Mouse (Mus musculus): ENCODE results near the gene Inpp5e. TPM values are rescaled to one million over a fixed set of nuclear protein-coding genes. Genes with fewer than 3 reads are reported as not detected.
A peak's percentile ranks its signal among the peaks of the same experiment; 100 is the strongest.

Gene Inpp5e
- total RNA-seq, 2 experiments from 2014 or later = 22.0 to 22.6 TPM

DNA sequence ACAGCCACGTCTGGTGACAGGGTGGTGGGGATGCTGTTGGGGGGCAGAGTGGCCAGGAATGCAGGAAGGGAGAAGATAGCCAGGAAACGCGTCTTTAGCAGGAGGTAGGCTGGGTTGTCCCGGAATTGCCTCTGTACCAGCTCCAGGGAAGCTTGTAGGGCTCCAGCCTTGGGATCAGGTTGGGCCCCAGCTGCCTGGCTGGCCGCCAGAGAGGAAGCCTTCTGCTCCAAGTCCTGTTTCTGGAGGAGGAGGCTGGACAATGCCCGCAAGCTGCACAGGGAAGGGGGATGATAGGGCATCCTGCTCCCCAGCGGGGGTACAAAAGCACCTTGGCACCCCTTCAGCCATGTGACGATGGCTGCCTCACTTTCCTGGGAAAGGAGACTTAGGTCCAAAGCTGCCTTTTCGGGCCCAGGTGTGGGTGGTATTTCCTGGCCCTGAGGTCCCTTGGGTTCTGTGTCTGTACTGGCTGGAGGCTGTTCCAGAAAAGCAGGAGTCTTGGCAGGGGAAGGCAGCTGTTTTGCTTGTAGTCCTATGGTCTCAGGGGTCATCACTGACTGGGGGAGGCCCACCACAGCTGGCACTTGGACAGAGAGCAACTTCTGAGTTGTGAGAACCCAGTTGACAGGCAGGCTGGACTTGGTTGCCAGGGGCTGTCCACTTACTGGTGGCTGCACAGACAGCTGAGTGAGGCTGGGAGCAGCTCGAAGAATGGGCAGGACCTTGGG lies 44.1 kb downstream of the Inpp5e start:
- no peak for DNase-seq (ENCODE audit: low spot score in 2 of 2)

DNA sequence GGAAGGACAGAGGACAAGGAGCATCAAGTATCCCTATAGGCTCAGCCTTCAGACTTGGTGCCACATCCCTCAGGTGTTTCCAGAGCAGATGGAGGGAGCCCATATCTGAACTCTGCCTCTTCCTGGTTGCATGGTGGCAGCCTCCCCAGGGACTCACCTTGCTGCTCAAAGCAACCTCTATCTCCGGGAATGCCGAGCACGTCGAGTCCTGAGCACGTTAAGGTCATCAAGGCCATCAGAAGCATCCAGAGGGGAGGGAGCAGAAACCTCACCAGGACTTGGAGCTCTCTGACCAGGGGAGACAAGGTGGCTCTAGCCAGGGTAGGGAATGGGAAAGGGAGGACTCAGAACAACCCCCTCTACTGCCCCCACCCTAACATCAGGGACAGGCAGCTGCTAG lies 45.5 kb downstream of the Inpp5e start:
- no peak for DNase-seq (ENCODE audit: low spot score in 2 of 2)

DNA sequence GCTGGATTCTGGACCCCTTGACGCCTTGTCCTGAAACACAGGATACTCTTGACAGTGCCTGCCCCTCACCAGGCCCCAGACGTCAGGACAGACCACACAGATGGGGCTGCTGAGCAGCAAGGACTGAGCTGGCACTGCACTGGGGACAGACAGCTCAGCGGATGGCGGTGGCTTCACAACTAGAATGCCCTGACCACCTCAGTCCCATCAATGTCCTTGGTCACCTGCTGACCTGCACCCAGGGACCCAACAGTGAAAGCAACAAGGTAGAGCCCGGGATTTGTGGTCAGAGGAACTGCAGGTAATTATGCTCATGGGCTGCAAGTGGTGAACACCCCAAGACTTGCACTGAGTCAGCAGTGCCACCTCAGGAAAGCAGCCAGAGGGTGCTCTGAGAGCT lies 46.0 kb downstream of the Inpp5e start:
- DNase-seq (ENCODE audit: low spot score in 2 of 2) = no peak

DNA sequence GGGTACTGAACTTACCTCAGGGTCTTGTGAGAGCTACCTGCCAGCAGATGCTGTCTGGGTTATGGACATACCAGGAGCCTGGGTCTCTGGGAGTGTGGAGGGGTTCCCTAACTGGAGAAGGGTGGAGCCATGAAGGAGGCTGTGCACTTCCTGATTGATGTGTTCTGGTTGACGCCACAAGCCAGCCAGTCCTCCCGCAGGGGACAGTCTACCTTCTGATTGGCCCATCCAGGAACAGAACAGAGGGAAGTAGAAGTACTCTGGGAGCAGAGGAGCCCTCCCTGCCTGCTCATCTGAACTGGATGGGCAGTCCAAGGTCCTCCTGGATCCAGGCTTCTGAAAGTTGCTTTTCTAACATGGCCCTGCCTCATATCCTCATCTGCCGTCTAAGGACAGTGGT lies 48.2 kb downstream of the Inpp5e start, which contains the start of gene Card9:
TSS of gene Card9 (minus strand) at position 147 of the 400 bp plus-strand sequence.
- DNase-seq (ENCODE audit: low spot score in 2 of 2) = no peak

DNA sequence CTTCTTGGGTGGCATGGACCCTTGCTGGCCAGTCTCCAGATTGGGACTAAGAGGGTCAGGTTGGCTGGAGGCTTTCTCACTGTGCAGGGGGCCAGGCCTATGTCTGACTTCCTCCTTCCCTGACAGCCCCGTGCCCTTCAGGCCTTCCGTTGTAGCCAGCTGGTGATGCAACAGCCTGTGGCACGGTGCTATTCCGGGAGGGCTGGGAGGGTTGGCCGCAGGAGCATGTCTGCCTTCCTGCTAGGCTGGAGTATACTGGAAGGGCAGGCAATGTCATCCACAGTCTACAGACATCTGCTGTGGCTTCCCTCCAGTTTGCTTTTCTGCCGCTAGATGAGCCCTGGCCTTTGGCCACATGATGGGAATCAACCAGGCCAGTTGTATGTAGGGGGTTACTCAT lies 49.0 kb downstream of the Inpp5e start:
- DNase-seq (ENCODE audit: low spot score in 2 of 2) = no peak

DNA sequence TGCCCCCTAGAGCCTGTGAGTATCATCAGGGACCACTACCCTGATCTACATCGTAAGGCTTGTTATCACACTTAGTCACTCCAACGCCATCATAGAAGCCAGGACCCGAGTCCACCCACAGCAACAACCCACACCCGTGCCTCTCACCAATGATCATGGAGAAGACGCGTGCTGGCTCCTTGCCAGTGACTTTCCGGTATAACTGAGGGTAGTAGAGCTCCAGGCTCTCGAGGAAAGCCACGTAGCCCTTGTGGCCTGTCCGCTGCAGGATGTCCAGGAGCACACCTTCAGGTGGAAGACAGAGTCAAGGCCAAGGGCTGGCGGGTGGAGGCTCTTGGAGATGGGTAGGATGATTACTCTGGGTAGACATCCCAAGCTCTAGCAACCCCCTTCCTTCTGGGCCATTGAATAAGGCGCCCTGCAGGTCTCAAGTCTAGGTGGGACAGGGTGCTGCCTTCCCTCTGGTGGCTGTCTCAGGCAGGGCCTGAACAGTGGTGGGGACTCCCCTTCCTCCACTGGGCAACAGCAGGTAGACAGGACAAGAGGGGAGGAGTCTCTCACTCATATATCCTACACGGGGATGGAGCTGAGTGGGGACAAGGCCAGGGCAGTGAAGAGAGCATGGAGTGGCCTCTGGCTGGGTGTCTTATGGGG lies 50.2 kb downstream of the Inpp5e start:
- no peak for DNase-seq (ENCODE audit: low spot score in 2 of 2)

DNA sequence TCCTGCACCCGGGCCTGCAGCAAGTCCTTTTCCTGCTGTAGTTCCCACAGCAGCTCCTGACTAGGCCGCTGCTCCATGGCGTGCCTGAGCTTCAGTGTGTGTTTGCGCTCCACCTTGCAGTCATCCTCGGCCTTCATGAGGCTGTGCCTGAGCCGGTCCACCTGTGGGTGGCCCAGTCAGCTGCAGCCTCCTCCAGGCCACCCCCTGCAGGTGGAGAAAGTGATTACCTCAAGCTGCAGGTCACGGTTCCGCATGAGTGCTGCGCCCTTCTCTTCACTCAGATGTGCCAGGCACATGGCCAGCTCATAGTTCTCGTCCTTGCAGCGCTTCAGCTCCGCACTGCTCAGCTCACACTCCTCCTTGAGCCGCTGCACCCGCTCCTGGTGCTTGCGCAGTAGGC lies 51.5 kb downstream of the Inpp5e start:
- no peak for DNase-seq (ENCODE audit: low spot score in 2 of 2)

DNA sequence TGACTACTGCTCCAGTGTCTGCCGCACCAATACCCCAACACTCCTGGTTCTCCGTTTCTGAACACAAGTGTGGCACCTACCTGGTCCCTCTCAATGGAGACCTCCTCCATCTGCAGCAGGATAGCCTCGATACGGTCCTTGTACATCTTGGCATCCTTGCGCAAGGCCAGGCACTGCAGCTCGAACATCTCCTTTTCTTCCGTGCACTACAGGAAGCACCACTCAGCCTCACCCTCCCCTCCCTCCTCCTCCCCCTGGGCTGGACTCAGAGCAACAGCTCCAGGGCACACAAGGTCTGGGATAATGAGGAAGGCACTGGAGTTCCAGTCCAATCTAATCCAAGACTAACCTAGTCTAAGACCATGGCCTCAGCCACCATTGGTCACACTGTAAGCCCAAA lies 52.3 kb downstream of the Inpp5e start:
- DNase-seq (ENCODE audit: low spot score in 2 of 2) = no peak

DNA sequence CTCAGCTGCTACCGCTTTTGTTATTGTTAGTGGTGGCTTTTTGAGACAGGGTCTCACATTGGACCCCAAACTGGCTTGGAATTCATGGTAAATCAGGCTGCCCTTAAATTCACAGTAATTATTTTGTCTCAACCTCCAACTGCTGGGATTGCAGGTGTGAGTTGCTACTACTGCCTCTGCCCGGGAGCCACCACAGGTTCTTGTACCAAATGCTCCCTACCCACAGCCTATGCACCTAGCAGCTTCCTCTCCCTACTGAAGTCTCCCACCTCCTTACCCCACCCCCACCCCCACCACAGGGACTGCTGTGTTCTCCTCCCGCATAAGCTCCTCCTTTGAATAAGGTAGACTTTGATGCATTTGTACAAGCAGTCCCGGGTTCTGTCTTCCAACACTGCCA lies 52.8 kb downstream of the Inpp5e start:
- no peak for DNase-seq (ENCODE audit: low spot score in 2 of 2)

DNA sequence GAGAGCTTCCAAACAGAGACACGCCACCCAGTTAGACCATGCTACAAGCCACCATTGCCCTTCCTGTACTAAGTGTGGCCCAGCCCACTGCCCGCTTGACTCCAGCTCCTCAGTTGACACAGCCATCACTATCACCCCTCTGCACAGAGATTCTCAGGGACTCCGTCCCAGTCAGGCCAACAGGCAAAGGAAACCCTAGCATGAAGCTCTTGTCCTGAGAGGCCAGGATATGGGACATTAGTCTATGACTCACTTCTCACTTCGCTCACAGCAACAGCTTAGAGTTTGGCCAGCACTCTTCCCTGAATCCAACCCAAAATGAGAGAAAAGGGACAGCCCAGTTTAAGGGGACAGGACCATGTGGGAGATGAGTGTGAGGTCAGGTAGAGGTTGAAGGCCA lies 54.6 kb downstream of the Inpp5e start:
- no peak for DNase-seq (ENCODE audit: low spot score in 2 of 2)

DNA sequence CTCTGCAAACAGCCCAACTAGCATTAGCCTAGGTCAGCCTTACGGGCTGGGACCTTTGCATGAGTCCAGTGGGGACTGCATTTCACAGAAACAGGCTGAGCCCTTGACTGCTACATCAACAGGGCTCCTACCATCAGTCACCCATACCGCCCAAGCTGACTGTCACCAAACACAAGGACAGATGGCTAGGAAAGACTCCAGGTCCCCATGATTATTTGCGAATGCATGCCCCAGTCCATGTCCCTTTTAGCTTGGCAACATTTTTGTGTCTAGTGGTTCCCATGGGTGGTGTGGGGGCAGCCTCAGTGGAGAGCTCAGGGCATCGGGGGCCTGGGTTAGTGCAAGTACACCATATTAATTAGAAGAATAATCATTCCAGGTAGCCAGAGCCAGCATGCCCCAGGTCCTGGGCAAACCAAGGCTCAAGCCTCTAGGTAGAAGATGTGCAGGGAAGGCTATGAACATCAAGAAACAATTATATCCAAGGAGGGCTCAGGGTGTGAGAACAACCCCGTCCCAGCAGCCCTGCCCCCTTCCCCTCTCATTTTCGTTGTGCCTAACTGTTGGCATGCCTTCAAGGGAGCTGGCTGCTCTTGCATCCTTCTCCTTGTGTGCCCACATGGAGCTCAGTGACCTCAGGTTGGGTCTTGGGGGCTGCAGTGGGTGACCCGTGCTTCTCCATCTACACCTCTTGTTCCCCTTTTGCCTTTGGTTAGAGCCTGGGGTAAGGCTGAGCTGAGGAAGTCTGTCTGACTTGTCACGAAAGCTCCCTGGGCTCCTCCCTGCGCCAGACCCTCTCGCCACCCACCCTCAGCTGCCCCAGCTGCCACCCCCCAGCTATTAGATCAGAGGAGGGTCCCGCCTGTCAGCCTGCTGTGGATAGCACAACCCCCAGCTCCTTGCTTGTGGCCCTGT lies 55.7 kb downstream of the Inpp5e start:
- peak in 1 of 2 experiments; percentile 54 for DNase-seq (ENCODE audit: low spot score in 2 of 2)

DNA sequence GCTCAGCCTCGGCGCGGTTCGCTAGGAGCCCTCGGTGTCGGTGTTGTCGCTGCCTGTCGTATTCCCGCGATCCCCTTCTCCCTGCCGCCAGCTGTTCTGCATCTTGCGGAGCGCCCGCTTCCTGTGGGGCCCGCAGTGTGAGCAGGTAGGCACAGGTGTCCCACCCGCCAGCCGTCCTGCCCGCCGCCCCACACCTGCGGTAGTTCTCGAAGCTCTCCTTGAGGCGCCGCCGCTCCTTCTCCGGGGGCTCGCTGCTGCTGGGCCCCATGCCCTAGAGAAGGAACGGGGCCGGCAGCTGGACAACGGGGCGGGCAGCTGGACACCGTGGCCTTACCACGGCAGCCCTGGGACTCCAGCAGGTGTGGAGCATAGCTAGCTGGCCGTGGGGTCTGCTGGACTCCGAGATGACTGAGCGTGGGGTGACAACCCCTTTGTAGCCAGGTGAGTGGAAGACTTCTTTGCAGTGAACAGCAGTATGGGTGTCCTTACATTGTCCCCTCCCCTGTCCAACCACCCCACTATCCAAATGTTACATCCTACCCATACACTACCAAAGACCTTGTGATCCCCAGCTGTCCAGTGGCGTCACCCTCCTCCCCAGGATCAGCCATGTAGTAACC lies 56.6 kb downstream of the Inpp5e start:
- no peak for DNase-seq (ENCODE audit: low spot score in 2 of 2)

DNA sequence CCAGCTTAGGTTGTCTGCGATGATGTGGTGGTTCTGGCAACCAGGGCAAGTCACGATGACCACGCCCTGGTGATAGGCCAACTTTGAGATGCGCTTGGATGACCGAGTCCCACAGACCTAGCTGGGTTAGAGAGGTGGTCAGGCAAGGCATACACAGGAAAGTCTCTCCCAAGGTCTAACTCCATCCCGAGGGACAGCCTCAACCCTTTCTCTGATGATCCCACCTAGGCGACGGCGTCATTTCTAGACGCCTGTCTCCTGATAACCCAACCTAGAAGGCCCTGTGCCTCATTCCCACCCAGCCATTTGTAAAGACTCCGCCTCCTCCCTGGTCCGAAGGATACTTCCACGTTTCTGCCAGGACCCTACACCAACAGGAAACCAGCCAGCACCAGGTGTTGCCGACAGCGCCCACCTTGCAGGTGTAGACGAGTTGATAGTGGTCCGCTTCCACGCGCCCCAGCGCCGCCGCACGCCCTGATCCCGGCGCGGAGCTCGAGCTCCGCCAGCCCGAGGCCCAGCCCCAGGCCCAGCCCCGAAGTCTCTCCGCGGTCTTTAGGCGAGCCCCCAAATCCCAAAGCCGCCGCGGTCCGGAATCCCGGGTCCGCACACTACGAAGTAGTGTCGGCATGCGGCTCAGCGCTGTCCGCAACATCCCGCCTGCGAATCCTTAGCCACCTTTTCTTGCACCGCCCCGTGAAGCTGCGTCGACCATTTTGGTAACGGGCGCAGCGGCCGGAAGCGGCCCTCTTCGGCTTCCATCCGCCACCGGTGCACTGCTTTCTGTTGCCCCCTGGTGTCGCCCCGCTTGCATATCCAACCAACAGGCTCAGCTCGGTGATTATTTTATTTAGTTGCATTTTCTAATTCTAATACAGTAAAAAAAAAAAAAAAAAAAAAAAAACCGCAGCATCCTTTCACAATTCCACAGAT lies 57.4 kb downstream of the Inpp5e start, which contains the start of gene Dnlz:
TSS of gene Dnlz (minus strand) at position 753 of the 933 bp plus-strand sequence.
- DNase-seq (ENCODE audit: low spot score in 2 of 2) = peak; percentile 93 to 95

DNA sequence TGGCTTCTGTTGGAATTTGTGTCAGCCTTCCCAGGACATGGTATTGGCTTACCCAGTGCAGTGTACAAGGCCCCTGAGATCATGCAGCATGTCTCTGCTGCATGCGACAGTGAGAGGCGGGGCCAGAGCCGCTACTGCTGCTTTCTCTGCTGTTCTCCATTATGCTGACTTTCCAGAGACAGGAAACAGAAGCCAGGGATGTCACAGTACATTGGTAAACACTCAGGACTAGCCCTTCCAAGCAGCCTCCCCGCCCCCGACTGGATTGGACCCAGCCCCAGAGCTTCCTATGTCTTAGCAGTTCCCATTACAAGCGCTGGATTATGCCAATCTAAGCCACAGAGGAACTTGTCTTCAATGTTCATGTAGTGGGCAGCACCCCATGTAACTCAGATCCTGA lies 60.8 kb downstream of the Inpp5e start:
- no peak for DNase-seq (ENCODE audit: low spot score in 2 of 2)

Other genes with a start within 250 kb of the Inpp5e start
- not detected for gene Lhx3, start 200.9 kb downstream of the Inpp5e start, total RNA-seq (2021)
- gene Qsox2, start 171.7 kb downstream of the Inpp5e start, total RNA-seq (2021) = 10 to 100 TPM; 20.8 to 21.8 TPM
- gene Ccdc187, start 114.6 kb downstream of the Inpp5e start, total RNA-seq (2021) = 1 to 10 TPM in 1 of 2 experiments, under 1 TPM in 1; 0.60 to 1.2 TPM
- gene Gpsm1, start 93.7 kb downstream of the Inpp5e start, total RNA-seq (2021) = 10 to 100 TPM; 48.4 to 57.6 TPM
- 10 to 100 TPM; 25.9 TPM for gene Dnlz, start 57.1 kb downstream of the Inpp5e start, total RNA-seq (2021)
- 1 to 10 TPM; 2.5 to 2.6 TPM for gene Card9, start 48.3 kb downstream of the Inpp5e start, total RNA-seq (2021)
- gene Snapc4, start 28.6 kb downstream of the Inpp5e start, total RNA-seq (2021) = 10 to 100 TPM; 58.4 to 84.5 TPM
- gene Entr1, start 19.9 kb downstream of the Inpp5e start, total RNA-seq (2021) = 100 to 1,000 TPM; 154 to 168 TPM
- gene Pmpca, start 19.9 kb downstream of the Inpp5e start, total RNA-seq (2021) = 100 to 1,000 TPM; 108 to 113 TPM
- gene Sec16a, start 36.0 kb upstream of the Inpp5e start, total RNA-seq (2021) = 10 to 100 TPM; 47.2 to 48.3 TPM
- 10 to 100 TPM; 35.4 to 45.2 TPM for gene Notch1, start 107.5 kb upstream of the Inpp5e start, total RNA-seq (2021)
- 10 to 100 TPM; 80.2 to 84.1 TPM for gene Egfl7, start 170.8 kb upstream of the Inpp5e start, total RNA-seq (2021)
- gene Gm20532, start 177.4 kb upstream of the Inpp5e start, total RNA-seq (2021) = not detected
- 1 to 10 TPM; 1.2 to 1.9 TPM for gene Agpat2, start 195.2 kb upstream of the Inpp5e start, total RNA-seq (2021)
- gene Fam69b, start 219.3 kb upstream of the Inpp5e start, total RNA-seq (2021) = 10 to 100 TPM; 73.3 to 76.4 TPM